Mouse (Mus musculus) urinary bladder, postnatal 14 days (tissue): Measurements from ENCODE around the gene Sox5.

Experiments used
- DNase-seq: peaks from one replicate; pipeline ENCODE4 v3.0.0; 2021; ENCODE audit warnings: low spot score

The Sox5 gene

GRCm38 (mm10) chr6:144659115-144660108 is 122.4 kb downstream of the Sox5 start:
- no peak for DNase-seq

GRCm38 (mm10) chr6:144652876-144653275 is 128.9 kb downstream of the Sox5 start:
- DNase-seq, result no peak

DNA sequence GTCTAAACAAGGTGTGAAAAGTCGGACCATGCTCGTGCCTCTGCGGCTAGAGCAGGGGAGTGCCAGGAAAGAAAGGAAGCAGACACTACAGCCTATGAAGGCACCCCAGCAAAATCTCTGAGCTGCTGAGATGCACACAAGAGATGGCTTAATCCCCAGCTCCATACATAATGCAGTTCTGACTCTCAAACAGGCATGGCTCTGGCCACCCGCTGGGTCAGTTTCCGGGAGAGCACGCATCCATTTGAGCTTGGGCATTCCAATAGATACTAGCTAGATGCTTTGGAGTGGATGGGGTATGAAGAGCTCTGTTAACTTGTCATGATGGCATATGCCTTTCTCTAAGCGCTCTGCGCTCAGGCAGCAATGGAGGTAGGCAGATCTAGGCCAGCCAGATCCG is 132.9 kb downstream of the Sox5 start:
- no peak for DNase-seq

- DNase-seq, result no peak
Measured at GRCm38 (mm10) chr6:144648124-144648591, 133.6 kb downstream of the Sox5 start.

DNA sequence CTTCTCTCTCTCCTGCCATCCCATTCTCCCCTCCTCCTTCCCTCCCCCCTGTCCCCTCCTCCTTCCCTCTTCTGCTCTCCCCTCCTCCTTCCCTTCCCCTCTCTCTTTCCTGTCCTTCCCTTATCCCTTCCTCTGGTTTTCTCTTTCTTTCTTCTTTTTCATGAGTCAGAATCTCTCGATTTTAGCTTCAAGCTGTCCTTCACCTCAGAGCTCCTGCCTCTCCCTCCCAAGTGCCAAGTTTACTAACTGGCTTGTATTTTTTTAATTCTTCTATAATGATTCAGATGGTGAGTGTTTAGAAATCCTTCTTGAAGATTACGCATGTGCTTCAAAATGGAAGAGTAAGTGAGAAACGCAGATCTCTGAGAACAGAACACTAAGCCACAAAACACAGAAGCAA is 135.4 kb downstream of the Sox5 start:
- no peak for DNase-seq

- DNase-seq, result no peak
Measured at GRCm38 (mm10) chr6:144645796-144646195, 136.0 kb downstream of the Sox5 start.

DNA sequence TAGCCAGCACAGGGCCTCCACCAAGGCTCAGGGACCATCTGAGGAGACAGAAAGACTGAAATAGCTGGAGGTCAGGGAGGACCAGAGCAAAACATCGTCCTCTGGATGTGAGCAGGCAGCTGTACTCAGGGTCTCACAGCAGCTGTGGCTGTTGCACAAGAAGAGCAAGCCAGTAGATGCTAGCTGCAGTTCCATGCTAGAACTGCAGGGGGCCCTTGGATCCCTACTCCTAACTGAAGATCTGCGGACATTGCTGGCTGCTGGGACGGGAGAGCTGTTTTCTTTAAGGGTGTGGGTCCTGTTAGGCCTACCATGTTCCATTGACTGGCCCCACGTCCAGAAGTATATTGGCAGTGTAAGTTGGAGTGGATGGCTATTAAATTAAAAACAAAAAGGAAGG is 137.1 kb downstream of the Sox5 start:
- peak; percentile 27 for DNase-seq

GRCm38 (mm10) chr6:144643601-144644000 is 138.2 kb downstream of the Sox5 start:
- DNase-seq, result no peak

DNA sequence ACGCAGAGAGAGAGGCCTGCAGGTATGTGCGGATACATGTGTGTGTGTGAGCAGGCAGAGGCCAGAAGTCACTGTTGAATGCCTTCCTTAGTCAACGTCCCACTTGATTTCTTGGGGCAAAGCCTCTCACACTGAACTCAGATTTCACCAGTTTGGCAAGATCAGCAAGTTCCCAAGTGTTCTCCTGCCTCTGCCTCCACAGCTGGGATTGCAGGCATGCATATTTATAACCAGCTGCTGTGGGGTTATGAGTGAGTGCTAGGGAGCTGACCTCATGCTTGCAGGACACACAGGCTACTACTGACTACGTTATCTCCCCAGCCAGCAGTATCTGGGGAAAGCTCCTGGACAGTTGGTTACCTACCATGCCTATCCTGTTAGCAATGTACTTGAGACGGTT is 139.9 kb downstream of the Sox5 start:
- DNase-seq, result no peak

- DNase-seq, result no peak
Measured at GRCm38 (mm10) chr6:144640591-144640990, 141.2 kb downstream of the Sox5 start.

- DNase-seq, result no peak
Measured at GRCm38 (mm10) chr6:144638547-144638946, 143.2 kb downstream of the Sox5 start.

DNA sequence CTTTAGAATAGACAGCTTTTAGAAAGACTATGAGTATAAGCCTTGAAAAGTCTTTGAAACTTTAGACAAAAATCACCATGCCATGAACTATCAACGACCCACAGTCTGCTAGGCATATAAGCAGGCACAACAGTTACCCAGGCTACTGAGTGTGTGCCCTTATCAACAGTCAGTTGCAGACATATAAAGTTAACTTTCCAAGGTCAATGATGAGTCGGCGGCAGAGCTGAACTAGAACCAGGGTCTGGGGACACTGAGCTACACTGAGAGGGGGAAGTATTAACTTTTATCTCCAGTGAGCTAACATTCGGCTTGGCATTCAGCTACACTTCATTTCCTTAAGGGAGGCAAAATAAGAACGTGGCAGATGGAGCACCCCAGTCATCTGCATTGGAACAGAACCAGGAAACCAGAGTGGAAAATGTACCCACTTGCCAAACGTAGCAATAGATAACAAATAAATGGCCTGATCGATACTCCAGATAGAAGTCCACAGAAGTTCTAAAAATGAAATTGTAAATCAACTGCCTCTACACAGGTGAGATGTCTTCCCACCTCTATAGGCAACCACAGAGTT is 154.2 kb downstream of the Sox5 start:
- DNase-seq, result no peak

DNA sequence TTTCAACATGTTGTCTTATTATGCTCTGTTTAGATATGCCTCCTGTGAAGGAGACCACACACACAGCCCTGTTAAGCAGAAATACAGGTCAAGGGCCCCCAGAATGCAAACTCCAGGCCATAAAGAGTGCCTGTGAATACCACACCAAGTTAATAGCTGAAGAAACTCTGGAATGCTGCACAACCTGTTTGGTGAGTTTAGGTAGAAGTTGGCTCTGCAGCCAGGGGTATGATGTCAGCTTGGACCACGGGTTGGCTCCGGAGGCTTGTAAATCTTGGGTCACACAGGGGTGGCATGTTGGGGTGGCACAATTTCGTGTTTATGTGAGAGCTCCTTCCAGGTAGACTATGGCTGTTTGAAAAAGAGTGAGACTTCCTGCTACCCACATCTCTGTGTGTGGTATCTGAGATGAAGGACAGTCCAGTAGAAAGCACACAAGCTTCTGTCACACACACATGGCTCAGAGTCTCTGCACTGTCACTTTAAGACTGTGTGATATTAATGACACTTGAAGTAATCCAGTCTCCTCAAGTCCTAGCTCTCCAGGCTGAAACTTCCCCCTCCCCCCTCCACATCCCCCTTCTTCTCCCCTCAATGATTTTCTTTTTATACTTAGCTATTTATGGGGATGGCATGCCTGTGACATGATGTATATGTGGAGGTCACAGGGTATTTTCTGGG is 160.5 kb downstream of the Sox5 start:
- peak; percentile 74 for DNase-seq

GRCm38 (mm10) chr6:144611383-144611791 is 170.4 kb downstream of the Sox5 start:
- no peak for DNase-seq

GRCm38 (mm10) chr6:144610878-144611277 is 170.9 kb downstream of the Sox5 start:
- DNase-seq, result no peak

- DNase-seq, result no peak
Measured at GRCm38 (mm10) chr6:144602883-144603282, 178.9 kb downstream of the Sox5 start.

- no peak for DNase-seq
Measured at GRCm38 (mm10) chr6:144600351-144600750, 181.4 kb downstream of the Sox5 start.

DNA sequence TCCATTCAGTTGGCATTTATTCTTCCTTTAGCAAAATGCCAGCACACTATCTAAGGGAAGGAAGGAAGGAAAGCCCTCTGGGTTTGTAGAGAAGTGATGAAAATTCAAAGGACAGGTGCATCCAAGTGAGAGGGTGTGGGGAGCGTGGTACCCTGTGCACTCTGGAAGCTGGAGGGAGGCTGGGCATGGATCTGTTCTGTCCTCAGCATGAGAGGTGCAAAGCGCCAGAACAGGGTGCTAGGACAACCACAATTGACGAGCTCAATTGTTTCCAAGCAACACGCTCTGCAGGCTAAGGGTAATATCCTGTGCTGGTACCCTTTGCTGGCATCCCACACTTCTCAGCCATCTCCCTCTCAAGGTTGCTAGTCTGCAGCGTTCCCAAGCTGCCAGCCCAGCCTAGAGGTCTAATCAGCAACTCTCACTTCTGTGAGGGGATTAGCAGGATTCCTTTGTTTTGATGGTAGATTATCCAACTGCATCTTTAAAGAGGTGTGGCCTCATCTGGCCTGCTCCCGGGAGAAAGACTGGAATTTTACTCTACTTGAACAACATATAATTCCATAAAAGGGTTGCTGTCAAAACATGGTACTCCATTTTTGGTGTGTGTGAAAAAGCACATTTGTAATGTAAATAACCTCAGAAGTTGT is 183.3 kb downstream of the Sox5 start:
- no peak for DNase-seq

- DNase-seq, result no peak
Measured at GRCm38 (mm10) chr6:144596536-144597210, 185.1 kb downstream of the Sox5 start.

DNA sequence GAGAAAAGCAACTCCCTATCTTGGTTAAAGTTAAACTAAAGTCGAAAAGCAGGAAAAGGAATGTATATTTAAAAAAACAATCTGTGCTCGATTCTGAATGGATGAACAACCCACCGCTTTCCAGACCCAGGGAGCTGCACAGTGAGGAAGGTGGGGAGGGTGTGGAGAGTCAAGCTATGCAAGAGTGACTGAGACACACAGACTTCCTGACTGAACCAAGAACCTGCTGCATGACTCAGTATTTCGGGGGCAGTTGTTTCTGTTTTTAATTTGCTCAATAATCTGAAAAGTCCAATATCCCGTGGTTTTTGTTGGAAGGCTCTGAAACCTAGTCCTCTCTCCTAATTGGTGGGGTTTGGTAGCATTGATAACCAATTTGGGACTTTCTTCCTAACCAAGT is 196.9 kb downstream of the Sox5 start:
- DNase-seq, result no peak

DNA sequence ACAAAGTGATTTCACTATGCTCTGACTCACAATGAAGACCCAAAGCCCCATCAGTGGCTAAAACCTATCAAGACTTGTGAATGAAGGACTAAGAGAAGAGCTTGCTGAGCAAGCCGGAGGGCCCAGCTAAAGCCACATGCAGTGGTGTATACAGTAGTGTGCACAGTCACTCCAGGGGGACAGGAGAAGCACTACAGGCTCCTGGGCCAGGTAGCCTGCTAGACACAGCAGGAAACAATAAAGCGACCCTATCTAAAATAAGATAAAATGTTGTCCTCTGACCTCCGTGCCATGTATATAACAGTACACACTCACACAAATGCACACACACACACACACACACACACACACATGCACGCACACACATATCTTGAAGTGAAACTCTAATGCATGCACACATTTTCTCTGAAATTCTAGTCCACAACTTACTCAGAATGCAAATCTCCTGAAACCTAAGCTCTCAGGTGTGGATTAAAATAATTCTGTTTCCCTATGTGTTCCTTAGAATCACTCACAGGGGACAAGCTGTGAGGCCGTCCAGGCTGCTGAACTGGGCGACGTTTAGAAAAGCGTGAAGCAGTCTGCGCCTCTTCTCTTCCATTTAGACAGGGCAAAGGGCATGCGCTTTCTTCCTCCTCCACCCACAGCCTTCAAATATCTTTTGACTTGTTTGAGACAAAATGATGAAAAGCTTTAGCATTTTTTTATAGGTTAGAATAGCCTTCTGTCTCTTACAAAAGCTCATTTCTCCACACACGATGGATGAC is 197.5 kb downstream of the Sox5 start:
- no peak for DNase-seq
